Comparison of ENCODE assay signal across 9 mouse cellular contexts in genomic region chrX:136666762-136667464, GRCm38 (mm10). TPM values are rescaled to one million over a fixed set of nuclear protein-coding genes. Genes with fewer than 3 reads are reported as not detected.
A peak's percentile ranks its signal among the peaks of the same experiment; 100 is the strongest.
DNase-seq lines count a peak whose midpoint lies in the region; ATAC-seq and TF ChIP-seq lines count a peak whose summit lies in the region.
"Not testable (repeated sequence)": the region's sequence is repeated elsewhere in the genome, so short reads cannot be mapped to it uniquely, and the experiment has no call there.
"Had no signal": no experiment of that assay in that cellular context is flagged by ENCODE, and none has a peak within 500 bp of the region (broad histone marks: within the 10 kb centered on the region; RNA-seq: fewer than 3 reads in every experiment).

No protein-coding gene starts in this region.

- peak overlapping the region; percentile 57 for H3K4me3 ChIP-seq in hindbrain, embryonic 15.5 days
- not testable (repeated sequence) for H3K4me3 ChIP-seq in liver, postnatal 0 days (ENCODE audit: low read depth, low read length)
- peak overlapping the region; percentile 46 for H3K4me3 ChIP-seq in neural tube, embryonic 12.5 days
- peak overlapping the region; percentile 34 for H3K4me3 ChIP-seq in stomach, postnatal 0 days (ENCODE audit: low read depth, low read length)

- TF ChIP-seq EP300 in liver, postnatal 0 days (IDR thresholded peaks at IDR 0.05; ENCODE audit: low read depth); stomach, postnatal 0 days (optimal IDR thresholded peaks at IDR 0.05): not testable (repeated sequence)

- H3K27me3 ChIP-seq in hindbrain, embryonic 15.5 days; liver, postnatal 0 days (ENCODE audit: insufficient read depth, low read length); neural tube, embryonic 12.5 days (replicated peaks); stomach, postnatal 0 days (ENCODE audit: control insufficient read depth, insufficient read depth, low read length): not testable (repeated sequence)

- H3K36me3 ChIP-seq in hindbrain, embryonic 15.5 days; liver, postnatal 0 days (replicated peaks; ENCODE audit: insufficient read depth, low read length); neural tube, embryonic 12.5 days; stomach, postnatal 0 days (ENCODE audit: control insufficient read depth, insufficient read depth, low read length): not testable (repeated sequence)

- ATAC-seq in hindbrain, embryonic 15.5 days (ENCODE audit: low FRiP score, low read depth), result peak; percentile 77
- not testable (repeated sequence) for ATAC-seq in liver, postnatal 0 days; stomach, postnatal 0 days (ENCODE audit: low FRiP score, low TSS enrichment)
- peak; percentile 76 for ATAC-seq in neural tube, embryonic 12.5 days (ENCODE audit: low FRiP score, low read depth)

- peak; percentile 18 for DNase-seq in brain, adult 2 months (ENCODE audit: low read depth, low spot score)
- DNase-seq in embryo, embryonic 11 days, result peak; percentile 21
- peak; percentile 9 to 23 for DNase-seq in frontal cortex, postnatal 10 days (ENCODE audit: low spot score in 2 of 2)
- DNase-seq in layer of hippocampus, postnatal 14 days (ENCODE audit: low spot score in 2 of 2), result peak; percentile 12 to 17
- DNase-seq in liver, postnatal 0 days, result peak; percentile 10
- DNase-seq in stomach, postnatal 0 days (ENCODE audit: low spot score), result not testable (repeated sequence)

- 19% methylated on average over 22 of the region's 24 CpGs for WGBS in hindbrain, embryonic 15.5 days
- 26% methylated on average over 24 of the region's 24 CpGs for WGBS in liver, postnatal 0 days (ENCODE audit: insufficient replicate concordance)
- 25% methylated on average over 23 of the region's 24 CpGs for WGBS in neural tube, embryonic 12.5 days
- 11% methylated on average over 23 of the region's 24 CpGs for WGBS in stomach, postnatal 0 days

- H3K4me1 ChIP-seq in hindbrain, embryonic 15.5 days (replicated peaks); liver, postnatal 0 days (ENCODE audit: insufficient read depth); neural tube, embryonic 12.5 days; stomach, postnatal 0 days (replicated peaks; ENCODE audit: control insufficient read depth, insufficient read depth): not testable (repeated sequence)

- not testable (repeated sequence) for H3K9me3 ChIP-seq in hindbrain, embryonic 15.5 days; liver, postnatal 0 days (ENCODE audit: low read length); neural tube, embryonic 12.5 days; stomach, postnatal 0 days (ENCODE audit: control insufficient read depth, low read length)

- TF ChIP-seq CTCF in liver, postnatal 0 days (IDR thresholded peaks at IDR 0.05; ENCODE audit: low read depth); stomach, postnatal 0 days (IDR thresholded peaks at IDR 0.05; ENCODE audit: low read depth): not testable (repeated sequence)

- peak overlapping the region; percentile 69; the same call in 1 of the 2 replicates for H3K27ac ChIP-seq in hindbrain, embryonic 15.5 days (replicated peaks)
- not testable (repeated sequence) for H3K27ac ChIP-seq in liver, postnatal 0 days (ENCODE audit: low read depth); neural tube, embryonic 12.5 days; stomach, postnatal 0 days (replicated peaks)

- peak overlapping the region; percentile 55 for H3K4me2 ChIP-seq in hindbrain, embryonic 15.5 days
- peak overlapping the region; percentile 40 for H3K4me2 ChIP-seq in liver, postnatal 0 days (ENCODE audit: low read depth, low read length)
- peak overlapping the region; percentile 67 for H3K4me2 ChIP-seq in neural tube, embryonic 12.5 days (replicated peaks)
- H3K4me2 ChIP-seq in stomach, postnatal 0 days (replicated peaks; ENCODE audit: low read depth), result peak overlapping the region; percentile 51

- peak overlapping the region; percentile 72 for H3K9ac ChIP-seq in hindbrain, embryonic 15.5 days
- H3K9ac ChIP-seq in liver, postnatal 0 days (replicated peaks), result not testable (repeated sequence)
- peak overlapping the region; percentile 45; the same call in 1 of the 2 replicates for H3K9ac ChIP-seq in neural tube, embryonic 12.5 days
- H3K9ac ChIP-seq in stomach, postnatal 0 days (ENCODE audit: low read length), result peak overlapping the region; percentile 43; the same call in 1 of the 2 replicates

RNA-seq across cellular contexts. Expression of gene Tceal1, which starts 40.9 kb away (rescaled TPM):
- polyA plus RNA-seq in hindbrain, embryonic 15.5 days (2015; fragmentation: Nextera tagmentation; extraction: Ambion mirVana), result 21.8 and 23.2 TPM in 2 replicates
- total RNA-seq in layer of hippocampus, postnatal 14 days (2021), result 10 to 100 TPM; 11.2 to 12.8 TPM
- 0.96 and 0.97 TPM in 2 replicates for polyA plus RNA-seq in liver, postnatal 0 days (2015; fragmentation: Nextera tagmentation; extraction: Ambion mirVana)
- 12.0 and 12.2 TPM in 2 replicates for polyA plus RNA-seq in neural tube, embryonic 12.5 days (2016; fragmentation: Nextera tagmentation; extraction: Ambion mirVana)
- polyA plus RNA-seq in stomach, postnatal 0 days (2015; fragmentation: Nextera tagmentation; extraction: Ambion mirVana), result 7.6 and 8.2 TPM in 2 replicates
- total RNA-seq: MEL had no signal
